Mouse (Mus musculus) retina, adult 2 months (tissue): Measurements from ENCODE around the gene Abcb4.
A peak's percentile ranks its signal among the peaks of the same experiment; 100 is the strongest.
"Not testable (repeated sequence)": the region's sequence is repeated elsewhere in the genome, so short reads cannot be mapped to it uniquely, and the experiment has no call there.

ENCODE experiments used
- DNase-seq: peaks from one replicate; pipeline ENCODE4 v3.0.0-alpha.2; 2012; ENCODE audit warnings: low read depth, low spot score

The Abcb4 gene

DNA sequence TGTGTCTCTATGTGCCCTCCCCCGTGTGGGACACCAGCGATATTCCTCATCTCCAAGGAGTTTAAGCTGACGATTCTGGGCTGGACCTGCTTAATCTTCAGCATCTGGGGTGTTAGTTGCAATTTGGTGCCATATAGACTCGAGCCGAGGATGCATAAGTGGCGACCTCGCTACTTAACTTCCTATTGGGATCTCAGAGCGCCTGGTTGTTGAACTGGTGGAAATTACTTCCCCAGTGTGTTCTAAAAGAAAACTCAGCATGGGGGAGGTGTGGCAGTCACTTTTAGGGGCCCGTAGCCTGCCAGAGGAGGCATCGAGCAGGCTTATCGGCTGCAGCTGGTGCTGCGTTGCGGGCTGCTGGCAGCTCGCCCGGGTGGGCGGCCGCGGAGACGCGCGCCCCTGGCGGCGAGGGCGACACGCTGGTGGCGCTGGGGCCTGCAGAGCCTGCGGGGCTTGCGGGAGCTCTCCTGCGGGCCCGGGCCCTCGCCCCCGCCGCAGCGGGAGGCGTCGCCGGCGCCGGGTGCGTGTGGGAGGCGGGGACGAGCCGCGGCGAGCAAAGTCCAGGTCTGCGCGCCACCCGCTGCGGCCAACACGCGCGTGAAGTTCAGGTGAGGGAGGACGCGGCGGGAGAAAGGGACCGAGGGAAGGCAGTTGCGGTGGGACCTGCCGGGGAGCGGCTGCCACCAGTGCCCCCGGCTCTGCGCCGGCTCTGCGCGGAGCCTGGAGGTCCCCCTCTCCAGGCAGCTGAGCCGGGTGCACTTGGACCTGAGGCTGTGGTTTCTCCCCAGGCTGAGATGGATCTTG lies at the start of gene Abcb4:
Gene Abcb4, plus strand, starts transcription at position 418 of the 804 bp plus-strand sequence.
- DNase-seq: peak; percentile 20

DNA sequence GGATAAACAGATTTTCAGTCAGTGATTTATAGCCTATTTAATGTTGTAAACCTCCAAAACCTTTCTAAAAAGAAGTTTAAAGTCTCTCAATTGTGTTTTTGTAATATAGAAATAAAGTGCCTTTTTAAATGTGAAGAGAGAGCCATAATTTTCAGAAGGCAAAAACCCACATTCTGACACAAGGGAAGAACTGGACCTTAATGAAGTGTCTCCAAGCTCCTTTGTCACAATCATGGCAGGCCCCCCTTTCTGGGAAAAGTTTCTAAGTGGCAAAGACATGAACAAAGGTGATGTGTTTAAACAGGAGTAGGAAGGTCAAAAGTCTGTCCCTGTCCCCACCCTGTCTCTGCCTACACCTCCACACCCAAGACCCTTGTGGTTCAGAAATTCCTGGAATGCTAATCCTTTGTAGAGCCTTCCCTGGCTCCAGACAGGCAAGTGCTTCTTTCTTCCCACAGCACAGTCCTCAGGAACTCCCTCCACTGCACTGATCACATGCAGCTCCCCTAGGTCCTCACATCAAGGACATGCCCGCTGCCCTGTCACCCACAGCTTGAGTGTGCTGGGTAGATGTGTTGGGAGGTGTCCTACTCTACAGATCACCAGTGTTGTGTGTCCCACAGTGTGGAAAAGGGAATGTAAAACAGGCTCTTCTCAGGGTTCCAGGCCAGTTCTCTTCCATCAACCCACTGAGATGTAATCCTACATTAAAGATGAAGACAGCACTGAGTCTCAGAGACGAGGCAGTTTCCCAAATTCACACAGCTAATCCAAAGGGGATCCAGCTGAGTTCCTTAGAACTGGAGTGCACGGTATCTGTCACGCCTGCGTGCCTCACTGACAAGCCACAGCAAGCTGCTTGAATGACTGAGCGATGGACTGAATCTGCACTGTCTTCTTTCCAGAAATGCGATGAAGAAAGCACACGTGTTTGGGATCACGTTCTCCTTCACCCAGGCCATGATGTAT lies 44.6 kb upstream of the Abcb4 start:
- not testable (repeated sequence) for DNase-seq

DNA sequence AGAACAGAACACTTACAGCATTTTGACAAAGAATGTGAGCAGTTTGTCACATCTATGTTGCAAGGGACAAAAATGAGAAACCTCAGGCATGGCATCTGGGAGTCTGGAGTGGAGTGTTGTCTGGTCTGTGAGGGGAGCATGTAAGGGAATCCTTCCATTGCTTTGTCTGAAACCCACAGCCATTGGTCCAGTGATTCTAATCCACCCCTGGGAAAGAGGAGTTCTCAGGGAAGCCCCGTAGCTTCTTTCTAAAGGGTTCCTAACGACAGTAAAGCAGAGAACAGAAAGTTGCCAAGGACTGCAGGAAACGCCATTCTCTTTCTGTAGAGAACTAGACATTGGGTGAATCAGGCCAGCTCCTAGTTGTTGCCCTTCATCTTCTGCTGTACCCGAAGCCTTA lies 42.7 kb upstream of the Abcb4 start:
- DNase-seq: no peak

DNA sequence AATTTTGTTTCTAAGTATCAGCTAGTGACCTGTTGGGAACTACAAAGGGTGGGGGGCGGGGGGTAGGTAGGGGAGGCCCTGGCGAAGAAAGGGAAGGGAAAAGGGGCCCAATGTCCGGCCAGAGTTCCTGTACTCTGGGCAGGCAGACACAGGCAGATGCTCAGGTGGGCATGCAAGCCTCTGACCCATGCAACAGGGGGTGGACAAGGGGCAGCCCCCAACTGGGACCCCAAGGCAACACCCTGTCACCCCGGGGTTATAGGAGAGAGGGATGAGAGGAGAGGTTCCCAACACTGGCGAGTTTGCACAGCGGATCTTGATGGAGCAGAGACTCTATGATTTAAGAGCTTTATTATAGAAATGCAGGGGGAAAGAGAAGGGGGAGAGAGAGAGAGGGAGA lies 36.3 kb upstream of the Abcb4 start:
- no peak for DNase-seq

DNA sequence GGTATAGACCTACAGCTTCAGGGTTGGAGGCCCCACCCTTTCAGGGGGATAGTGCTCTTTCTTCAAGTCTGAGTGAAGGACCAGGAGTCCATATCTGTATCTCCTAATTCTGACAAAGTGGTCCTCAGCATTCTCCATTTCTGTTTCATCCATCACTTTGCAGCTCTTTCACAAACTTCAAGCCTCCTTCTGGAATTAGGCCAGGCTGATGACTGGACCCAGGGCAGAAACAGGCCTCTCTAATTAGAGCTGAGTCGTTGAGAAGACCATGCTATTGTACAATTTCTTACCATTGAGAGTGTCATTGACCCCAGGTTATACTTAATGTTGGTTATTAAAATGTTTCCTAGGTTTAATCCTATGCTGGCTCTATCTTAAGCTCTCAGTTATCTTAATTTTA lies 31.7 kb upstream of the Abcb4 start:
- DNase-seq: no peak

DNA sequence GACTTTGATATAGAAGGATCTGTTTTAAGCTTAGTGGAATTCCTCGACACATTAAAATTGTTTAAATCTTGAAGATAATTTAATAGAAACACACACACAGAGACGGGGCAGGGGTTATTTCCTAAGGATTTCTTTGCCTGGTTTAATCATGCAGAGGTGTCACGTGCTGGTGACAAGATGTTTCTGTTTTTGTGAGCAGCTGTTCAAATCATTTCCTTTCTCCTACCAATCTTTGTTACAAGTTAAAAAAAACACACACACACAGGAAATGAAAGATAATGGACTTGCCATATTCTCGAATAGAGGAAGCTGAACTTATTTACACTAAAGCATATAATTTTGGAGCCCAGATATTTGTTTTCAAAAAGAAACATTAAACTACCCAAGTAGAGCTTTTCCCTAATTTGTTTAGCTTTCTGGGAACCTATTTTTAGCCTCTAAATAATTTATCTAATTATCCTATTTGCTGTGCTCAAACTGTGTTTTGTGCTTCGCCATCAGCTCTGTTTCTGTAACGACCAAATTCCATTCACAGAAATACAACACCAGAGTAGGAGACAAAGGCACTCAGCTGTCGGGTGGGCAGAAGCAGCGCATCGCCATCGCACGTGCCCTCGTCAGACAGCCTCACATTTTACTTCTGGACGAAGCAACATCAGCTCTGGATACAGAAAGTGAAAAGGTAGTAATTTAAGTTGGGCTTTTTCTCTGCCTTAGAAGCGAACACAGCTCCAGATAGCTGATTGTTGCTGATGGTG lies 29.8 kb upstream of the Abcb4 start:
- no peak for DNase-seq

DNA sequence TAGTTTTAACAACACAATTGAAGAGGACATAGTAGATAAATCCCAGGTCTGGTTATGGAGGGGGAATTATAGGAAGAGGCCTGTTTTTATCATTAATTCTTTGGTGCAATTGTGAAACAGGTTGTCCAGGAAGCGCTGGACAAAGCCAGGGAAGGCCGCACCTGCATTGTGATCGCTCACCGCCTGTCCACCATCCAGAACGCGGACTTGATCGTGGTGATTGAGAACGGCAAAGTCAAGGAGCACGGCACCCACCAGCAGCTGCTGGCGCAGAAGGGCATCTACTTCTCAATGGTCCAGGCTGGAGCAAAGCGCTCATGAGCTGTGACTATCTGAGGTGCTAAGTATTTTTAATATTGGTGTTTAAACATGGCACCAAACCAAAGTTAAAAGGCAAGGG lies 27.9 kb upstream of the Abcb4 start:
- DNase-seq: not testable (repeated sequence)

DNA sequence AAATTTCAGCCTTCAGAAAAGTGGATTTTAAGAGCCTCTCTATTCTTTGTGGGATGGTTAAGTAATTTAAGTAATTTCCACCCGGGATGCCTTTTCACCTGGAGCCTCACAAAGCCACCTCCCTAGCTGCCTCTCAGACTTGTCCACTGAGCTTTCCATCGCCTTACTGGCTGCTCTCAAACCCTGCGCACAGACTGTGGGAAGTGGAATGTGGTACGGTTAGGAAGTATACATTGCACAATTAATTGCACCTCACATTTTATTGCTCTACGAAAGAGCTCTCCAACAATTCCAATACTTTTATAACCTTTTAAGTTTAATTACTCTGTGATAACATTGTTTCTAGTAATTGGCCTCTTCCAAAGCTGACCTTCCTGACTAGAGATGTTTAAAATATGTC lies 27.2 kb upstream of the Abcb4 start:
- DNase-seq: no peak

DNA sequence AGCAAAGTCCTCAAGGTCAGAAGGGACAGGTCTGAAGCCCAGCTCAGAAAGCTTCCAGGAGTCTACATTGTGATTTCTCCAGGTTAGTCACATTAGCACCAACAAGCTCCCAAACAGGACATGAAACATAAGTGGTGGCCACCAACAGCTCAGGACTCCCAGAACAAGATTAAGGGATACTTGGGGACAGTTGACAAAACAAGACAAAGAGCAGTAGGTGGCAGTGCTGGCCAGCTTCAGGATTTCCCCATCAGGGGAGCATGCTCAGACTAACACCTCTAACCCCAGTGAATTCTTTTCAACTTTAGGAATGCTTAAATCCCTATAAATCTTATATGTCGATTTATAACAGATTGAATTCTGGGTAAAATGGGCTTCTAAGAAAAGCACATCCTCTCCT lies 25.5 kb upstream of the Abcb4 start:
- DNase-seq: peak; percentile 8

DNA sequence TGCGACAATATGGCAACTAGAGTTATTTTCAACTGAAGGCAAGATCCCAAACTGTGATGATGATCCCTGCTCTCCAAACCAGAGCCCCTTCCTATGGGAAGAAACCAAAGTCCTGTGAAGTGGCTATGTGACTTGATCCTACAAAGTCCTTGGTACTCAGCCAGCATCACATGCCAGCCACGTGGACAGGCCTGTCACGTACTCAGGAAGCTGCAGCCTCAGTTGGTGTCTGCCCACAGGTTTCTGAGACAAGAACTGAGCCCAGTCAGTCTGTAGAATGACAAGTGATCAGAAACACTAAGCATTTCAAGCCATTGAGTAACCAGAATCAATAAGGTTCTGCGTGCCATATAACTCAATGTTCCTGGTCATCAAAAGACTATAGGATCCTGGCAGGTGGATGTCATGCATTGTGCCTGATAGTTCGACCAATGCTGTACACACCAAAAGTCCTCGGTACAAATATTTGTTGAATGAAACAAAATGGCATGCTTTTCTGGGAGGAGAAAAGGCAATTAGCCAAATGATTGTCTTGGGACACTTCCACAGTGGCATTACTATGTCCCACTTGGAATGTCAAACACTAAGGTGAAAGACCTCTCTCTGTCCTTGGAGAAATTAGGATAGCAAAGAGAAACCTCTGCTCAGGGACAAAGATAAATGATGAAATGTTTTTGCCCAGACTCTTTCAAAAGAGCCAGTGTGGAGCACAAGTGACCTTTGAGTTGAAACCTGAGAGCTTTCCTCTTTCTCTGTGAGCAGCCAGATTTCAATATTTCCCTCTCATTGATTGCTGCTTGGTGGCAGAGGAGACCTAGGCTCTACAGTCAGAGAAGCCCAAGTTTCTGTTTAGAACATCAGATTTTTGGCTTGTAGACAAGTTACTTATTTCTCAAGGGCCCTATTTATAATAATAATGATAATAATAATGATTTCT lies 20.3 kb upstream of the Abcb4 start:
- DNase-seq: no peak

DNA sequence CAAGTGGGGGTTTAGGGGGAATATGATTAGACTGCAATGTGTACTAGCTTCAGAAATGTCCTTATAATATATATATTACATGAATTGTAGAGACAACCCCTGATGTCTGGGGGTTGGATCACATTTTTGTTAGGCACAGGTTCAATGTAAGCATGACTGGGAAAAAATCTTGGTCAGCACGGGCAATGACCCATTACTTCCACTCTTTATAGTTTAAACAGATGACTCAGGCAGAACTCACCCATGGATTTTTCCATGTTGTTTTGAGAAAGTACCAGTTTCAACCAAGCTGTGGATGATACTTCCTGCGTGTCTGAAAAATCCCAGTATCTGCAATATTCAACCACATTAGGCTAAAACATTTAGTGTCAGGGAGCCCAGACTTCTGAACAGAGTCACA lies 16.4 kb upstream of the Abcb4 start:
- no peak for DNase-seq

DNA sequence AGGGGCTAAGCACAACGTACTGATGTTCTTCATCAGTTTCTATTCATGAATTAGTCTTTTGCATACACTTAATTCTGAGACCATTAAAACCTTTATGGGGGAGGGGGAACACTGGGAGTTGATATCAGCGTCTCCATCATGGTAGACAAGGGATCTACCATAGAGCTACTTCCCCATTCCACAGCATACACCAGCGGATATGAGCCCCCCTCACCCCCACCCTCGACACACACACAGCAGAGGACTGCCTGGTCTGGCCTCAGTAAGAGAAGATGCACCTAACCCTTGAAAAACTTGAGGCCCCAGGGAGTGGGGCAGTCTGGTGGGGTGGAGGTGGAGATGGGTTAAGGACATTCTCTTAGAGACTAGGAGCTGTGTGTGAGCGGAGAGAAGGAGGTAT lies 15.7 kb upstream of the Abcb4 start:
- DNase-seq: no peak

DNA sequence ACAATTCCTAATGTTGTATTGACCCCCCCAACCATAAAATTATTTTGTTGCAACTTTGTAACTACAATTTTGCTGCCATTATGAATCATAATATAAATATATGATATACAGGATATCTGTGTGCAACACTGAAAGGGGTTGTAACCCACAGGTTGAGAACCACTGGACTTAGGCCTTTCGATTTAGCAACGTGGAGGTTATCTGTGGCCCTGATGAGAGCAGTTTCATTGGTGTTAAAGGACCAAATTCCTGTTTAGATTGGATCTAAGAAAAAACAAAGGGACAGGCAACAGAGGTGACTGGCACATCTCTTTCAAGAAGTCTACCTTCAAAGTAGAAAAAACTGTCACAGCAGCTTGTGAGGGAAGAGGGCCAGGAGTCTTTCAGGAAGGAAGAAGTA lies 7.7 kb upstream of the Abcb4 start:
- DNase-seq: no peak

DNA sequence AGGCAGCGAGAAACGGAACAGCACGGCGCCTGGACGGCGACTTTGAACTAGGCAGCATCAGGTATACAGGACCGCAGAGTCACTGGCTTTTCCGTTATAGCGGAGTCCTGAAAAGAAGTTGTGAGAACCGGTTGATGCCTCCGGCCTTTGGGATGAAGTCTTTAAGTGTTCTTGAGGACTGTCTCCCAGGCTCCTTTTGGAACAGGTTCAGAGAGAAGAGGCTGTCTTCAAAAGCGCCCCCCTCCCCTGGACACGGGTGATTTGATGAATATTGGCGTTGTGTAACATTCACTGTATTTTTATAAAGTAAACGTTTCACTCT lies 548 bp downstream of the Abcb4 start:
- no peak for DNase-seq

DNA sequence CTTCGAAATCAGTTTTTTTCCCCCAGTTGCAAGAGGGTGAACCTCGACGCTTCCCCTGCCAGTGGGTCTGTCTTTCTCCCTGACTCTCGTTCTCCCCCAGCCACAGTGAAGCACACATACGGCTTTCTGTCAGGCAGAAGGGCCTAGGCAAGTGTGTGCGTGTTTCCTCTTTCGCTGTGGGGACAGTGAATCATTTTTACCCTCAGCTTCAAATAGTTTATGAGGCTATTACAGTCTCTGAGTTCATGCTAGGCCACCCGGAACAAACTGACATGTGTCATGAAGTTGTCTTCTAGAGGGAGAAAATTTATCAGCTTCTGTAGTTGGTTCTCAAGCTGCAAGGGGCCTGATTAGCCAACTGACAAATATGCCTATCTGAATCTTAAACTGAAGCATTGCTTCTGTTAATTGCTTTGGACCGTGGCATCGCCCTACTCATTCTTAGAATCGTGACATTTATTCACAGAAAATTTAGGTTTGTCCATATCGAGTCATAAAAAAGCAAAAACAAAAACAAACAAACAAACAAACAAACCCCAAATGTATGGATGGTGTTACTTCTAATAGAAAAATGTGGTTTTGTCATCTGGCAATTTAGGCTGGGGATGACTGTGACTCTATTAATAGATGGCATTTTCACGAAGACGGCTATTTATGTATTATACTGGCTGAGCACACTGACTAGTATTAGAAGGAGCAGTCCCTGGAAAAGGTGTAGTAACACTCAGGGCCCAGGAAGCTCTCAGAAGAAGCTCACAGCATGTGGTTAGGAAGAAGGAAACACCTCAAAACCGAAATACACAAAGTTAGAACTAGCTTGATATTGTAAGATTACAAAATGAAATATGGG lies 1.3 kb downstream of the Abcb4 start:
- no peak for DNase-seq

DNA sequence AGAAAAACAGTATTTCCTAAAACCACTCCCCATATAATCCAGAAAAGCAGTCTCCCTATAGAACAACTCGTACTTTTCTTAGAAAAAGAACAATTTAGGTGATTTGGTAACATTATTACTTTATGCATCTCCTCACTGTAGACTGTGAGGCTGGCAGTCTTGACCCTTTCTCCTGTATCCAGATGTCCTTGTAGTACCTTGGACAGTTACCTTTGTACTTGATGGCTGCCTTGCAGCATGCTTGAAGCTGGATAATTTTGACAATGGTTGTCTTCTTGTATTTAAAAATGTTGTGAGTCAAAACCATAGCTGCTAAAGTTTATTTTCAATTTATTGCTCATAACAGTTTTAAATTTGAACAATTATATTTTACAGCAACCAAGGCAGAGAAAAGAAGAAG lies 2.7 kb downstream of the Abcb4 start:
- no peak for DNase-seq

DNA sequence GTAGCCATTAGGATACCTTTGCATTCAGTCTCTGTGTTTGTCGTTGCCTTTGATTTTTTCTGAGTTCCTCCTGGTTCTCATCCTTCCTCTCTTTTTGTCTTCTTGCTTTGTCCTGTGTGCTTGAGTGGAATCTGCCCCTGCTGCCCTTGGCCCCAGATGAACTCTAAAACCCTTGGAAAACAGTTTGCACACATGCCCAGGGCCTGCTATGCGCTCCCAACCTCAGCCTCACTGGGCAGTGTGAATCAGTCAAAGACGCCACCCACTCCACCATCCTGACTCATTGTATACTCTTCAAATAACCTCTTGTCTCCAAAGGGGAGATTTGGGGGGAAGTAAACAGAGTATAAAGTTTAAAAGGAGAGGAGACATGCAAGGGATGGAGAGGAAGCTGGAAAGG lies 4.7 kb downstream of the Abcb4 start:
- DNase-seq: no peak

DNA sequence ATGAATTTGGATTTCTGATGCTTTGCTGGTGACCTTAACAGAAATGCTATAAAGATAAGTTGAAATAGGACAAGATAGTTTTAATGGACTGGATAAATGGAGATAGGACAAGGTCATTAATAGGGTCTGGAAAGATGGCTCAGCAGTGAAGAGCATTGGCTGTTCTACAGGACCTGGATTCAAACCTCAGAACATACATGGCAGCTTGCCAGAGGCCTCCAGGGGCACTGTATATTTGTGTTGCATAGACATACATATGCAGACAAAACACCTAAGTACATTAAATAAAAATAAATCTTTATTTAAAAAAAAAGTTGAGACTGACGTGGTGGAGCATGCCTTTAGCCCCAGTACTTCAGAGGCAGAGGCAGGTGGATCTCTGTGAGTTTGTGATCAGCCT lies 7.5 kb downstream of the Abcb4 start:
- no peak for DNase-seq

DNA sequence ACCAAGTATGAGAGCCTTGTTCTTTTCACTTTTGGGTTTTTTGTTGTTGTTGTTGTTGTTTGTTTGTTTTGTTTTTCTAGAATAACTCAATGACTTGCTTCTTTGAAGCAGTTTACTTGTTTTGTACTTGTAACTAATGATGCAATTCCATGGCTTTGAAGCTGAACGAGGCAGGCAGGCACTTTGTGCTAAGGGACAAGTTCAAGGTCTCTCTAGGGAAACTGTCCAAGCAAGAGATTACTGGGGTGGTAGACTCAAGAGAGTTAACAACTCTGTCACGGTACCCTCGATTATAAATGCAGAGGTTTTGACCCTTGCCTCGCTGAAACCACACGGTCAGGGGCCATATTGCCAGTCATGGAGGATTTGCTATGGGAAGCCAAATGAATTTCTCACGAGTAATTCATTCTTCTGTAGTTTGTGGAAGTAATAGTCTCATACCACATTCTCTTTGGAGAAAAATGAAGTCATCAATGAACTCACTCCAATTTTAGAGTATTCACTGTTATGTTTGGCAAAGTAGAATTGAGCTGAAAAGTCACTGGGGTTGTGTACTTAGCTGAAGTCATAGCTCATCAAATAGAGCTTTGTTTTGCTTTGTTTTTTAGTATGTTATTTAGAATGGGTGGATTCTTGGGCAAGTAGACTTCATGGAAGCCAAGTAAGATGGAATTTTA lies 8.8 kb downstream of the Abcb4 start:
- no peak for DNase-seq

DNA sequence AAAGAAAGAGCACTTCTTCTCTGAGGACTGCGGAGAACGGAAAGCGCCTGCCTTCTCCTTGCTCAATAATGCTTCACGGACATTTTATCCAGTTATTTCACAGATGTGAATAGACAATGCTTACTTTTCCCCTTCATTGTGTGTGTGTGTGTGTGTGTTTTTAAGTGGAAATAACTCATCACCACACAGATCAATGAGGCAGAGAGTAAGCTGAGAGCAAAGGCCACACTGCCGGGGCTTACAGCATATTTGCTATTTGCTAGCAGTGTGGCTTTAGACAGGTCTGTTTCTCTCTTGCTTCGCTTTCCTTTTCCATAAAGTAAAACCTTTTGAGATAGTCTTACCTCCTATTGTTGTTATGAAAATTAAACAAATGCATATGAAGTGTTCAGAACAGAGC lies 11.0 kb downstream of the Abcb4 start:
- no peak for DNase-seq
